Comparison of ENCODE assay signal across 8 mouse cellular contexts in genomic region chr8:71629781-71630212, GRCm38 (mm10). TPM values are rescaled to one million over a fixed set of nuclear protein-coding genes. Genes with fewer than 3 reads are reported as not detected.
DNase-seq lines count a peak whose midpoint lies in the region; ATAC-seq and TF ChIP-seq lines count a peak whose summit lies in the region.

No protein-coding gene starts in this region.

- DNase-seq in ovary, adult 18-20 months (ENCODE audit: low spot score): peak; percentile 43
- DNase-seq in ovary, postnatal 10 days (ENCODE audit: low spot score): no peak
- peak; percentile 67 for DNase-seq in cerebellum, postnatal 10 days
- peak; percentile 96 for DNase-seq in heart, adult 11 months
- DNase-seq in kidney, adult 11 months: peak; percentile 43
- peak; percentile 79 for DNase-seq in lung, embryonic 14.5 days
- peak; percentile 45 for DNase-seq in splenic B cell, adult 2 months (ENCODE audit: low read depth, low spot score)
- no peak for DNase-seq in left cerebral cortex, postnatal 36 days (ENCODE audit: low spot score in 2 of 2)

- TF ChIP-seq CTCF in lung, embryonic 14.5 days (IDR thresholded peaks at IDR 0.05; ENCODE audit: low read depth): no peak

- peak overlapping the region; percentile 98 for H3K4me2 ChIP-seq in lung, embryonic 14.5 days

- peaks cover 7% of the 10 kb centered on the region; the same call in 1 of the 2 replicates for H3K27me3 ChIP-seq in lung, embryonic 14.5 days (ENCODE audit: insufficient read depth, low read length)
- H3K27me3 ChIP-seq in splenic B cell, adult 2 months (ENCODE audit: control insufficient read depth, insufficient read depth, low read length, poor library complexity, severe bottlenecking): peaks cover 3% of the 10 kb centered on the region; the same call in 1 of the 2 replicates

- peak overlapping the region; percentile 48 for H3K9ac ChIP-seq in lung, embryonic 14.5 days

- ATAC-seq in lung, embryonic 14.5 days (ENCODE audit: insufficient read depth): peak; percentile 45

- peaks cover 5% of the 10 kb centered on the region; the same call in 1 of the 2 replicates for H3K9me3 ChIP-seq in lung, embryonic 14.5 days (ENCODE audit: low read depth, low read length)

- H3K27ac ChIP-seq in lung, embryonic 14.5 days (ENCODE audit: low read depth): 0 out of 2 replicates have a peak overlapping the region, but pooled peaks have one; percentile 46

- H3K36me3 ChIP-seq in lung, embryonic 14.5 days (ENCODE audit: insufficient read depth): peaks cover 15% of the 10 kb centered on the region; the same call in 1 of the 2 replicates
- no peaks in the 10 kb centered on the region for H3K36me3 ChIP-seq in splenic B cell, adult 2 months (ENCODE audit: control insufficient read depth, insufficient read depth, low read length, poor library complexity, severe bottlenecking)

- 4% methylated on average over 25 of the region's 25 CpGs for WGBS in lung, embryonic 14.5 days

- peak overlapping the region; percentile 54 for H3K4me3 ChIP-seq in lung, embryonic 14.5 days (ENCODE audit: low read depth, low read length)

- peaks cover 13% of the 10 kb centered on the region for H3K4me1 ChIP-seq in lung, embryonic 14.5 days (ENCODE audit: insufficient read depth)

- intact Hi-C loops in left cerebral cortex, postnatal 36 days (cut with DNase I): no loop called here

RNA-seq across cellular contexts. Expression of gene Colgalt1, which starts 19.0 kb away (rescaled TPM):
- polyA plus RNA-seq in lung, embryonic 14.5 days (2014; fragmentation: Nextera tagmentation; extraction: Ambion mirVana): 87.5 and 90.5 TPM in 2 replicates
- 10 to 100 TPM; 48.5 to 52.2 TPM for total RNA-seq in left cerebral cortex, postnatal 36 days (2021)

RNA-seq across cellular contexts. Expression of gene Fam129c, which starts 32.3 kb away (rescaled TPM):
- polyA plus RNA-seq in lung, embryonic 14.5 days (2014; fragmentation: Nextera tagmentation; extraction: Ambion mirVana): 2.4 and 4.6 TPM in 2 replicates
- 1 to 10 TPM; 3.9 to 4.0 TPM for total RNA-seq in left cerebral cortex, postnatal 36 days (2021)

RNA-seq across cellular contexts. Expression of gene Pgls, which starts 37.8 kb away (rescaled TPM):
- polyA plus RNA-seq in lung, embryonic 14.5 days (2014; fragmentation: Nextera tagmentation; extraction: Ambion mirVana): 251 and 253 TPM in 2 replicates
- total RNA-seq in left cerebral cortex, postnatal 36 days (2021): 10 to 100 TPM; 31.1 to 41.6 TPM

RNA-seq across cellular contexts. Expression of gene Unc13a, which starts 41.8 kb away (rescaled TPM):
- polyA plus RNA-seq in lung, embryonic 14.5 days (2014; fragmentation: Nextera tagmentation; extraction: Ambion mirVana): 0.46 and 0.64 TPM in 2 replicates
- 100 to 1,000 TPM; 278 to 328 TPM for total RNA-seq in left cerebral cortex, postnatal 36 days (2021)

RNA-seq across cellular contexts. Expression of gene Jak3, which starts 46.3 kb away (rescaled TPM):
- 7.2 and 7.8 TPM in 2 replicates for polyA plus RNA-seq in lung, embryonic 14.5 days (2014; fragmentation: Nextera tagmentation; extraction: Ambion mirVana)
- total RNA-seq in left cerebral cortex, postnatal 36 days (2021): 1 to 10 TPM; 4.0 to 5.5 TPM

Comparison
In these comparisons a context has a peak if more than half of its experiments do, and no peak if none do; other contexts are left out.
1. DNase-seq: peak in ovary, adult 18-20 months (single experiment), cerebellum, postnatal 10 days (2 of 2), heart, adult 11 months (single experiment), kidney, adult 11 months (single experiment), lung, embryonic 14.5 days (single experiment) and splenic B cell, adult 2 months (single experiment); none in ovary, postnatal 10 days (single experiment) and left cerebral cortex, postnatal 36 days (0 of 2).